Mouse (Mus musculus) MEL (cell line): ENCODE data around the gene Stard5. TPM values are rescaled to one million over a fixed set of nuclear protein-coding genes. Genes with fewer than 3 reads are reported as not detected.

Experiments used
- DNase-seq: peaks from one replicate; pipeline ENCODE4 v3.0.0; 2011; ENCODE audit warnings: low read depth, low spot score
- H3K27ac ChIP-seq: 2 replicates; pipeline ENCODE4 v1.5.1; 2012; ENCODE audit warnings: low read depth, mild to moderate bottlenecking, control low read depth, low read length, moderate library complexity; ENCODE audit not compliant: control insufficient read depth
- H3K27me3 ChIP-seq, 2 experiments: fragments of 150-350 bp in 1 of 2; sonication (generic) in 1 of 2; 2 replicates each; pipeline ENCODE4 v1.6.1; 2012; ENCODE audit warnings: low read length in 2 of 2, mild to moderate bottlenecking in 2 of 2, improper control_type of control experiment in 1 of 2, moderate library complexity in 1 of 2; ENCODE audit not compliant: insufficient read depth in 2 of 2, control insufficient read depth in 1 of 2
- H3K36me3 ChIP-seq, 2 experiments: 2 replicates each; pipeline ENCODE4 v1.6.1; 2012 to 2014; ENCODE audit warnings: low read length in 2 of 2, improper control_type of control experiment in 1 of 2, inconsistent platforms in 1 of 2, mild to moderate bottlenecking in 1 of 2; ENCODE audit not compliant: insufficient read depth in 2 of 2, control insufficient read depth in 1 of 2
- H3K4me1 ChIP-seq, 2 experiments: fragments of 150-350 bp in 1 of 2; sonication (generic) in 1 of 2; 2 replicates each; pipeline ENCODE4 v1.6.1; 2012; ENCODE audit warnings: low read length in 2 of 2, improper control_type of control experiment in 1 of 2, mild to moderate bottlenecking in 1 of 2; ENCODE audit not compliant: insufficient read depth in 2 of 2, control insufficient read depth in 1 of 2
- H3K4me3 ChIP-seq, 2 experiments: fragments of 150-350 bp in 1 of 2; sonication (generic) in 1 of 2; 2 replicates each; pipeline ENCODE4 v1.5.1; 2012; ENCODE audit warnings: low read depth in 2 of 2, low read length in 2 of 2, mild to moderate bottlenecking in 2 of 2, moderate library complexity in 2 of 2, control low read depth in 1 of 2, improper control_type of control experiment in 1 of 2; ENCODE audit not compliant: control insufficient read depth in 1 of 2, insufficient read depth in 1 of 2
- H3K79me2 ChIP-seq: 2 replicates; pipeline ENCODE4 v1.6.1; 2012; ENCODE audit warnings: mild to moderate bottlenecking, low read length, moderate library complexity; ENCODE audit not compliant: control insufficient read depth, poor library complexity, insufficient read depth
- H3K9ac ChIP-seq: 2 replicates; pipeline ENCODE4 v1.6.1; 2012; ENCODE audit warnings: low read depth, mild to moderate bottlenecking, control low read depth, low read length, moderate library complexity; ENCODE audit not compliant: control insufficient read depth, poor library complexity, severe bottlenecking
- H3K9me3 ChIP-seq: fragments of 150-350 bp; sonication (generic); replicated peaks from 2 replicates; pipeline ENCODE4 v1.6.1; 2012; ENCODE audit warnings: mild to moderate bottlenecking, low read length, improper control_type of control experiment, moderate library complexity; ENCODE audit not compliant: insufficient read depth
- CHD1 ChIP-seq: IDR thresholded peaks from 2 replicates; pipeline ENCODE4 v1.6.1; 2012; ENCODE audit warnings: low read depth, mild to moderate bottlenecking, inconsistent platforms, low read length, improper control_type of control experiment
- ELF1 ChIP-seq: IDR thresholded peaks from 2 replicates; pipeline ENCODE4 v1.6.1; 2014; ENCODE audit warnings: low read depth, mild to moderate bottlenecking, inconsistent platforms, low read length, improper control_type of control experiment, moderate library complexity
- ETS1 ChIP-seq: IDR thresholded peaks from 2 replicates; pipeline ENCODE4 v1.6.1; 2012; ENCODE audit warnings: low read depth, mild to moderate bottlenecking, inconsistent platforms, low read length, improper control_type of control experiment, moderate library complexity
- HCFC1 ChIP-seq: IDR thresholded peaks from 2 replicates; pipeline ENCODE4 v1.6.1; 2012; ENCODE audit warnings: low read depth, mild to moderate bottlenecking, inconsistent platforms, low read length, improper control_type of control experiment, moderate library complexity
- MYB ChIP-seq: IDR thresholded peaks from 2 replicates; pipeline ENCODE4 v1.6.1; 2011; ENCODE audit warnings: mild to moderate bottlenecking, low read depth, low read length, improper control_type of control experiment
- POLR2A ChIP-seq, 2 experiments: IDR thresholded peaks; 2 replicates each; pipeline ENCODE4 v1.6.1; 2011 to 2012; ENCODE audit warnings: low read length in 2 of 2, mild to moderate bottlenecking in 2 of 2, control low read depth in 1 of 2, improper control_type of control experiment in 1 of 2, low read depth in 1 of 2, moderate library complexity in 1 of 2; ENCODE audit not compliant: control insufficient read depth in 1 of 2, insufficient read depth in 1 of 2, poor library complexity in 1 of 2
- POLR2AphosphoS2 ChIP-seq: IDR thresholded peaks from 2 replicates; pipeline ENCODE4 v1.6.1; 2011; ENCODE audit warnings: low read length, improper control_type of control experiment
- RCOR1 ChIP-seq: IDR thresholded peaks from 2 replicates; pipeline ENCODE4 v1.6.1; 2012; ENCODE audit warnings: low read depth, mild to moderate bottlenecking, inconsistent platforms, low read length, improper control_type of control experiment
- SIN3A ChIP-seq: IDR thresholded peaks from 2 replicates; pipeline ENCODE4 v1.6.1; 2012; ENCODE audit warnings: low read length, improper control_type of control experiment, inconsistent platforms
- UBTF ChIP-seq: IDR thresholded peaks from 2 replicates; pipeline ENCODE4 v1.6.1; 2012; ENCODE audit warnings: low read depth, mild to moderate bottlenecking, inconsistent platforms, low read length, improper control_type of control experiment, moderate library complexity, borderline replicate concordance; ENCODE audit not compliant: insufficient read depth
- USF1 ChIP-seq: IDR thresholded peaks from 2 replicates; pipeline ENCODE4 v1.6.1; 2014; ENCODE audit warnings: low read depth, mild to moderate bottlenecking, inconsistent platforms, low read length, improper control_type of control experiment, moderate library complexity
- ZMIZ1 ChIP-seq: IDR thresholded peaks from 2 replicates; pipeline ENCODE4 v1.6.1; 2012; ENCODE audit warnings: low read depth, mild to moderate bottlenecking, inconsistent platforms, low read length, improper control_type of control experiment, moderate library complexity
- polyA plus RNA-seq, 2 experiments: library from polyadenylated mRNA; stranded (reverse) in 1 of 2; unstranded in 1 of 2; fragments of >175 nt in 1 of 2; fragments of >200 nt in 1 of 2; gene quantifications; 2 replicates each; pipeline versions ENCODE4 v1.2.1 to v1.2.4; 2012; ENCODE audit warnings: low replicate concordance in 2 of 2, low read depth in 1 of 2; ENCODE audit not compliant: insufficient read length in 2 of 2, insufficient read depth in 1 of 2, missing spikeins in 1 of 2
- total RNA-seq: library from RNA; depleted of rRNA; stranded (reverse); fragments of 300-350 nt; gene quantifications from 2 replicates; pipeline ENCODE4 v1.2.3, GENCODE M21; 2012

Stard5 gene
- total and polyA plus RNA-seq, 3 experiments = 2.3 to 3.1 TPM; not detected in 1

GRCm38 (mm10) chr7:83594056-83594455 lies 37.7 kb upstream of the Stard5 start:
- Histone ChIP-seq H3K9ac (no peak overlapping the region), H3K9me3 (no peaks in the 10 kb centered on the region), H3K27me3 (no peaks in the 10 kb centered on the region), H3K36me3 (no peaks in the 10 kb centered on the region), H3K79me2 (no peaks in the 10 kb centered on the region), H3K4me1 (no peaks in the 10 kb centered on the region), H3K27ac (no peak overlapping the region), H3K4me3 (no peak overlapping the region)
- TF ChIP-seq ELF1 = no peak
- DNase-seq = no peak

GRCm38 (mm10) chr7:83597063-83597462 lies 34.7 kb upstream of the Stard5 start:
- H3K27ac ChIP-seq = no peak overlapping the region
- H3K27me3 ChIP-seq = no peaks in the 10 kb centered on the region
- TF ChIP-seq ELF1 = no peak
- no peak for TF ChIP-seq ETS1
- no peak for TF ChIP-seq ZMIZ1
- TF ChIP-seq SIN3A = no peak
- TF ChIP-seq USF1 = no peak
- TF ChIP-seq POLR2A (IDR thresholded peaks at IDR 0.05; ENCODE audit: control insufficient read depth in 1 of 2, insufficient read depth in 1 of 2, low read depth in 1 of 2, low read length in 2 of 2, poor library complexity in 1 of 2) = no peak
- no peak for TF ChIP-seq MYB
- TF ChIP-seq RCOR1 = no peak
- no peak for TF ChIP-seq HCFC1
- no peaks in the 10 kb centered on the region for H3K9me3 ChIP-seq
- DNase-seq = no peak
- no peak overlapping the region for H3K4me3 ChIP-seq
- no peaks in the 10 kb centered on the region for H3K36me3 ChIP-seq
- no peaks in the 10 kb centered on the region; a peak in 1 of 4 replicates for H3K4me1 ChIP-seq
- H3K9ac ChIP-seq = no peak overlapping the region
- no peaks in the 10 kb centered on the region for H3K79me2 ChIP-seq

- TF ChIP-seq POLR2AphosphoS2 = no peak
- no peak for TF ChIP-seq UBTF
- no peak for TF ChIP-seq ETS1
- no peak for TF ChIP-seq CHD1
- TF ChIP-seq, all 39 proteins: peak for 0
- no peaks in the 10 kb centered on the region for H3K79me2 ChIP-seq
These were observed 32.5 kb upstream of the Stard5 start for GRCm38 (mm10) chr7:83598997-83599912.

More at GRCm38 (mm10) chr7:83598997-83599912, 32.5 kb upstream of the Stard5 start:
- Histone ChIP-seq H3K4me1 (no peaks in the 10 kb centered on the region; a peak in 1 of 4 replicates), H3K36me3 (no peaks in the 10 kb centered on the region), H3K4me3 (no peak overlapping the region), H3K9me3 (no peaks in the 10 kb centered on the region), H3K27ac (no peak overlapping the region), H3K27me3 (no peaks in the 10 kb centered on the region), H3K9ac (no peak overlapping the region)
- DNase-seq = no peak
